Mouse (Mus musculus): Measurements from ENCODE around the gene 4933436I01Rik. TPM values are rescaled to one million over a fixed set of nuclear protein-coding genes. Genes with fewer than 3 reads are reported as not detected.

4933436I01Rik gene
- not detected for polyA plus RNA-seq (2014; fragmentation: Illumina TruSeq; extraction: RNeasy Lipid Tissue Mini Kit (QIAGEN cat#74804); ENCODE audit: low read depth, low replicate concordance)

GRCm38 (mm10) chrX:67921350-67921749 lies at the start of gene 4933436I01Rik:
Gene 4933436I01Rik (minus strand): TSS chrX:67921450.

Other genes starting within 250 kb of the 4933436I01Rik start
- not detected for gene Gm1140, start 227.9 kb downstream of the 4933436I01Rik start, polyA plus RNA-seq (2014; fragmentation: Illumina TruSeq; extraction: RNeasy Lipid Tissue Mini Kit (QIAGEN cat#74804); ENCODE audit: low read depth, low replicate concordance)
- not detected for gene Gm14692, start 225.8 kb downstream of the 4933436I01Rik start, polyA plus RNA-seq (2014; fragmentation: Illumina TruSeq; extraction: RNeasy Lipid Tissue Mini Kit (QIAGEN cat#74804); ENCODE audit: low read depth, low replicate concordance)

Measured in kidney, adult 10 weeks (tissue).